Mouse (Mus musculus) lung, embryonic 16.5 days (tissue): ENCODE measurements around the gene Rapgef2. TPM values are rescaled to one million over a fixed set of nuclear protein-coding genes. Genes with fewer than 3 reads are reported as not detected.

ENCODE experiments used
- ATAC-seq: fragments of 200-750 bp; cut with Nextera tagmentation; 2 replicates; pipeline ENCODE4 v1.8.0; 2017; ENCODE audit warnings: low read depth, mild to moderate bottlenecking, moderate library complexity
- H3K27ac ChIP-seq: fragments of 300-500 bp; sonication (generic); 2 replicates; pipeline ENCODE4 v1.5.1; 2014; ENCODE audit warnings: mild to moderate bottlenecking, control low read depth, low read length
- H3K27me3 ChIP-seq: fragments of 300-500 bp; sonication (generic); 2 replicates; pipeline ENCODE4 v1.6.1; 2014; ENCODE audit warnings: low read depth, low read length, mixed read lengths; ENCODE audit not compliant: control insufficient read depth, insufficient read depth
- H3K36me3 ChIP-seq: fragments of 300-500 bp; sonication (generic); 2 replicates; pipeline ENCODE4 v1.6.1; 2014; ENCODE audit warnings: low read length; ENCODE audit not compliant: control insufficient read depth, insufficient read depth
- H3K4me1 ChIP-seq: fragments of 300-500 bp; sonication (generic); replicated peaks from 2 replicates; pipeline ENCODE4 v1.6.1; 2014; ENCODE audit warnings: low read length, mixed read lengths; ENCODE audit not compliant: control insufficient read depth, insufficient read depth
- H3K4me2 ChIP-seq: fragments of 300-500 bp; sonication (generic); 2 replicates; pipeline ENCODE4 v1.6.1; 2014; ENCODE audit warnings: low read depth, low read length, control low read depth
- H3K4me3 ChIP-seq: fragments of 300-500 bp; sonication (generic); 2 replicates; pipeline ENCODE4 v1.5.1; 2014; ENCODE audit warnings: mild to moderate bottlenecking, low read length, control low read depth
- H3K9ac ChIP-seq: fragments of 300-500 bp; sonication (generic); 2 replicates; pipeline ENCODE4 v1.6.1; 2014; ENCODE audit warnings: low read length, control low read depth
- H3K9me3 ChIP-seq: fragments of 300-500 bp; sonication (generic); 2 replicates; pipeline ENCODE4 v1.6.1; 2016; ENCODE audit warnings: low read length; ENCODE audit not compliant: control insufficient read depth
- WGBS: fragments of 180-500 bp; shearing (Covaris S2); extraction: QIAGEN DNeasy Blood & Tissue Kit; methylation state at CpG from one replicate; pipeline ENCODE4 v1.1.7; 2014; 5-methylcytosine and 5-hydroxymethylcytosine counted together
- polyA plus RNA-seq: library from polyadenylated mRNA; unstranded; fragments of >200 nt; fragmentation: Nextera tagmentation; extraction: Ambion mirVana; gene quantifications from 2 replicates; pipeline ENCODE4 v1.2.1, GENCODE M21; 2015

Gene Rapgef2
- polyA plus RNA-seq, 1 experiment from 2014 or later = 5.1 TPM

DNA sequence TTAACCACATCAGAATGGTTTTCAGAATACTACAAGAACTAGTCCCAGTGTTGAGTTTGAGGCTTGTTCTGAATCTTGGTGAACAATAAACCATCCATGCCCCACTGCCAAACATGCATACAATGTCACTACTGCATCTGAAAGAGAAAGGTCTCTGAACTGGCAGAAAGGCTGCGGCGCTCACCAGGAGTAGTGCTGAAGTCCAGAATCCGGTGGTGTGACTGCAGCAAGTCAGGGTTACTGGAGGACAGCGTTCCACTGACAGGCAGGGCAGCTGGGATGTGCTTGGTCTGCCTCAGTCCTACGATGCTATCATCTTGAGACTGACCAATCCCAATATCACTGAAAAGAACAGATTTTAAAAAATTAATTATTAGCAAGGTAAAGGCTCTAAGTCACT is 197.9 kb downstream of the Rapgef2 start:
- no peak for ATAC-seq
- Histone ChIP-seq H3K27ac (no peak overlapping the region), H3K4me2 (no peak overlapping the region), H3K27me3 (no peaks in the 10 kb centered on the region), H3K9ac (no peak overlapping the region), H3K4me3 (no peak overlapping the region), H3K9me3 (no peaks in the 10 kb centered on the region), H3K36me3 (peaks cover 31% of the 10 kb centered on the region), H3K4me1 (no peaks in the 10 kb centered on the region)
- 89% methylated on average over 5 of the region's 5 CpGs for WGBS

DNA sequence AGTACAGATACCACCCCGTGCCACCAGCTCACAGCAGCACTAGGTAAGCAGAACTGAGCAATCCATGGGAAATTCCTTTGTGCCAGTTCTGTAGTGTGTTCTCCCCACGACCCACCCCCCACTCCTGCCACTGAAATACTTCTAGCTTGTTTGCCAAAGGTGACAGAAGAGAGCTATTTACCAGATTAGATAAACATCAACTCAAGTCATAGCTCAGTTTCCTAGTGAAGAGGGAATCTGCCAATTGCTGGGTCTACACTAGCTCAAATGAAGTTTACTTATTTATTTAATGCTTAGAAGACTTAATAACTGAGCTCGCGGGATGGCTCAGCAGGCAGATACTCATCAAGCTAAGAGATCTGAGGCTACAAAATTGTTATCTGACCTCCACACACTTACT is 200.0 kb downstream of the Rapgef2 start:
- no peaks in the 10 kb centered on the region for H3K9me3 ChIP-seq
- H3K4me1 ChIP-seq = no peaks in the 10 kb centered on the region
- no peaks in the 10 kb centered on the region for H3K27me3 ChIP-seq
- H3K4me2 ChIP-seq = no peak overlapping the region
- no peak for ATAC-seq
- no peak overlapping the region for H3K4me3 ChIP-seq
- H3K27ac ChIP-seq = no peak overlapping the region
- H3K36me3 ChIP-seq = peaks cover 31% of the 10 kb centered on the region
- H3K9ac ChIP-seq = no peak overlapping the region
- 58% methylated on average over 4 of the region's 4 CpGs for WGBS

- 89% methylated on average over 3 of the region's 3 CpGs for WGBS
- peaks cover 41% of the 10 kb centered on the region for H3K36me3 ChIP-seq
Observed at GRCm38 (mm10) chr3:79083881-79084280, 202.4 kb downstream of the Rapgef2 start.

GRCm38 (mm10) chr3:79083030-79083429 is 203.3 kb downstream of the Rapgef2 start:
- Histone ChIP-seq H3K9me3 (no peaks in the 10 kb centered on the region), H3K9ac (no peak overlapping the region), H3K27ac (no peak overlapping the region), H3K27me3 (no peaks in the 10 kb centered on the region), H3K36me3 (peaks cover 42% of the 10 kb centered on the region), H3K4me1 (no peaks in the 10 kb centered on the region), H3K4me2 (no peak overlapping the region), H3K4me3 (no peak overlapping the region)
- 91% methylated on average over 10 of the region's 10 CpGs for WGBS
- no peak for ATAC-seq

More at GRCm38 (mm10) chr3:79083881-79084280, 202.4 kb downstream of the Rapgef2 start:
- Histone ChIP-seq H3K4me2 (no peak overlapping the region), H3K4me3 (no peak overlapping the region), H3K9ac (no peak overlapping the region), H3K27me3 (no peaks in the 10 kb centered on the region), H3K4me1 (no peaks in the 10 kb centered on the region), H3K9me3 (no peaks in the 10 kb centered on the region), H3K27ac (no peak overlapping the region)
- no peak for ATAC-seq

GRCm38 (mm10) chr3:79079076-79079475 is 207.2 kb downstream of the Rapgef2 start:
- WGBS = 85% methylated on average over 3 of the region's 3 CpGs
- ATAC-seq = no peak

GRCm38 (mm10) chr3:79074970-79075369 is 211.3 kb downstream of the Rapgef2 start:
- no peak overlapping the region for H3K4me2 ChIP-seq
- no peaks in the 10 kb centered on the region for H3K27me3 ChIP-seq
- WGBS = 86% methylated on average over 3 of the region's 3 CpGs
- no peaks in the 10 kb centered on the region for H3K4me1 ChIP-seq
- no peak overlapping the region for H3K27ac ChIP-seq
- no peak for ATAC-seq
- H3K4me3 ChIP-seq = no peak overlapping the region
- no peak overlapping the region for H3K9ac ChIP-seq
- no peaks in the 10 kb centered on the region for H3K9me3 ChIP-seq
- H3K36me3 ChIP-seq = peaks cover 12% of the 10 kb centered on the region

More at GRCm38 (mm10) chr3:79079076-79079475, 207.2 kb downstream of the Rapgef2 start:
- Histone ChIP-seq H3K36me3 (peaks cover 33% of the 10 kb centered on the region), H3K27me3 (no peaks in the 10 kb centered on the region), H3K4me1 (no peaks in the 10 kb centered on the region), H3K4me3 (no peak overlapping the region), H3K9ac (no peak overlapping the region), H3K9me3 (no peaks in the 10 kb centered on the region), H3K27ac (no peak overlapping the region), H3K4me2 (no peak overlapping the region)

DNA sequence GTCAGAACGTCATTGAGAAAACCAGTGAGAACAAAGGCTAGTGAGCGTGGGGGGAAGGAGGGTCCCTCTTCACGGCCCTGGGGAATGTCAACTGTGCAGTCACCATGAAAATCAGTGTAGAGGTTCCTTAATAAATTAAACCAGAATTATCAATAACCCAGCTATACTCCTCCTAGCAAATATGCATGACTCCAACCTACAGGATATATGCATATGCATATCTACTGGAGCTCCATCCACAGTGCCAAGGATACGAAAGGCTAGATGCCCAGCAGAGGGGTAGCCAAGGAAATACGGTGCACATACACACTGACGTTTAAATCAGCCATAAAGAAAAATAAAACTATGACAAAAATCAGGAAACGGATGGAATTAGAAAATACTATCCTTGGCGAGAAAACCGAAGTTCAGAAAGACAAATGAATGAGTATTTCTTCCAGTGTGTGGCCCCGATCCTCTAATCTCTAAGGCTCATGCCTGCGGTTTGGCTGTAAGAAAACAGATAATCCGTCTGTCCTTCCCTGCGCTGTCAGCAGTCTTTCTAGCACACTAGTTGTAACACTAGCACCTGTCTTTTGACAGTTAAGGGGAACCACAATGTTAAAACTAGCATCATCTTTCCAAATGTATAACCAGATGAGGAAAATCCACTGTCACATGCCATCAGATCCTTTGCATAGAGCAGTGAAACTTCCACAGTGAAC is 212.6 kb downstream of the Rapgef2 start:
- Histone ChIP-seq H3K4me1 (no peaks in the 10 kb centered on the region), H3K27ac (no peak overlapping the region), H3K9ac (no peak overlapping the region), H3K4me3 (no peak overlapping the region), H3K9me3 (no peaks in the 10 kb centered on the region), H3K27me3 (no peaks in the 10 kb centered on the region), H3K4me2 (no peak overlapping the region), H3K36me3 (peaks cover 15% of the 10 kb centered on the region)
- WGBS = 90% methylated on average over 13 of the region's 13 CpGs
- ATAC-seq = no peak

GRCm38 (mm10) chr3:79071561-79071960 is 214.8 kb downstream of the Rapgef2 start:
- Histone ChIP-seq H3K4me1 (no peaks in the 10 kb centered on the region), H3K27ac (no peak overlapping the region), H3K9me3 (no peaks in the 10 kb centered on the region), H3K27me3 (no peaks in the 10 kb centered on the region), H3K4me3 (no peak overlapping the region), H3K4me2 (no peak overlapping the region), H3K9ac (no peak overlapping the region), H3K36me3 (peaks cover 20% of the 10 kb centered on the region)
- no peak for ATAC-seq
- 52% methylated on average over 5 of the region's 7 CpGs for WGBS

DNA sequence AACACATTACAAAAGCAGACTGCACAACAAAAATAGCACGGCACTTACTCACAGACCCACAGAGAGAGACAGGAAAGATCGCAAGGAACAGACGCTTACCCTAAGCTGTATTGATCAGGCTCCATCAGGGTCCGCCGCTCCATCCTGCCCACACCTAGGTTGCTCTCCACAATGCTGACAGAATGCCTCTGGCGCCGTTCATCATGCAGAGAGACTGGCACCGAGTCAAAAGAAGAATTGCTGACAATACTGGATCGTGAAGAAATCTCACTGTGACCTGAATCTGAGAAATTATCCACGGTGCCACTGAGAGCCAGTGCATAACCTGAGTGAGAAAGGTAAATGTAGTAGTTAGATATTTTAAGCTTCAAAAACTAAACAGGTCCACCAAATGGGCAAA is 216.4 kb downstream of the Rapgef2 start:
- no peak for ATAC-seq
- Histone ChIP-seq H3K27me3 (no peaks in the 10 kb centered on the region), H3K4me1 (no peaks in the 10 kb centered on the region), H3K9ac (no peak overlapping the region), H3K36me3 (peaks cover 23% of the 10 kb centered on the region), H3K4me2 (no peak overlapping the region), H3K4me3 (no peak overlapping the region), H3K9me3 (no peaks in the 10 kb centered on the region), H3K27ac (no peak overlapping the region)
- WGBS = 86% methylated on average over 10 of the region's 10 CpGs
